Mouse (Mus musculus) forebrain, embryonic 11.5 days (tissue): ENCODE measurements around the gene Bag6. TPM values are rescaled to one million over a fixed set of nuclear protein-coding genes. Genes with fewer than 3 reads are reported as not detected.

Experiments used
- ATAC-seq: fragments of 200-750 bp; cut with Nextera tagmentation; replicated peaks from 2 replicates; pipeline ENCODE4 v1.8.0; 2017; ENCODE audit warnings: moderate TSS enrichment; ENCODE audit not compliant: low FRiP score
- DNase-seq: peaks from one replicate; pipeline ENCODE4 v3.0.0-alpha.2; 2017; ENCODE audit warnings: low spot score
- H3K27ac ChIP-seq: fragments of 300-500 bp; sonication (generic); 2 replicates; pipeline ENCODE4 v1.5.1; 2014; ENCODE audit warnings: low read depth, low read length
- H3K27me3 ChIP-seq: fragments of 300-500 bp; sonication (generic); 2 replicates; pipeline ENCODE4 v1.6.1; 2014; ENCODE audit warnings: mild to moderate bottlenecking, low read length, mixed read lengths; ENCODE audit not compliant: control insufficient read depth, insufficient read depth
- H3K36me3 ChIP-seq: fragments of 300-500 bp; sonication (generic); 2 replicates; pipeline ENCODE4 v1.6.1; 2014; ENCODE audit warnings: mild to moderate bottlenecking, low read length, moderate library complexity, mixed read lengths; ENCODE audit not compliant: control insufficient read depth, insufficient read depth
- H3K4me1 ChIP-seq: fragments of 300-500 bp; sonication (generic); replicated peaks from 2 replicates; pipeline ENCODE4 v1.6.1; 2014; ENCODE audit warnings: low read length, mixed read lengths; ENCODE audit not compliant: control insufficient read depth, insufficient read depth
- H3K4me2 ChIP-seq: fragments of 300-500 bp; sonication (generic); 2 replicates; pipeline ENCODE4 v1.6.1; 2014; ENCODE audit warnings: low read depth, mild to moderate bottlenecking, low read length, moderate library complexity, mixed read lengths; ENCODE audit not compliant: severe bottlenecking
- H3K4me3 ChIP-seq: fragments of 300-500 bp; sonication (generic); 2 replicates; pipeline ENCODE4 v1.5.1; 2014; ENCODE audit warnings: low read depth, low read length
- H3K9ac ChIP-seq: fragments of 300-500 bp; sonication (generic); 2 replicates; pipeline ENCODE4 v1.6.1; 2014; ENCODE audit warnings: low read length
- H3K9me3 ChIP-seq: fragments of 300-500 bp; sonication (generic); 2 replicates; pipeline ENCODE4 v1.6.1; 2016; ENCODE audit warnings: low read length, mixed read lengths; ENCODE audit not compliant: control insufficient read depth
- WGBS: fragments of 180-500 bp; shearing (Covaris S2); extraction: QIAGEN DNeasy Blood & Tissue Kit; methylation state at CpG from one replicate; pipeline ENCODE4 v1.1.7; 2014; 5-methylcytosine and 5-hydroxymethylcytosine counted together
- polyA plus RNA-seq: library from polyadenylated mRNA; unstranded; fragments of >200 nt; fragmentation: Nextera tagmentation; extraction: Ambion mirVana; gene quantifications from 2 replicates; pipeline ENCODE4 v1.2.1, GENCODE M21; 2014

Bag6 gene
- polyA plus RNA-seq, 1 experiment from 2014 or later: 96.6 TPM

DNA sequence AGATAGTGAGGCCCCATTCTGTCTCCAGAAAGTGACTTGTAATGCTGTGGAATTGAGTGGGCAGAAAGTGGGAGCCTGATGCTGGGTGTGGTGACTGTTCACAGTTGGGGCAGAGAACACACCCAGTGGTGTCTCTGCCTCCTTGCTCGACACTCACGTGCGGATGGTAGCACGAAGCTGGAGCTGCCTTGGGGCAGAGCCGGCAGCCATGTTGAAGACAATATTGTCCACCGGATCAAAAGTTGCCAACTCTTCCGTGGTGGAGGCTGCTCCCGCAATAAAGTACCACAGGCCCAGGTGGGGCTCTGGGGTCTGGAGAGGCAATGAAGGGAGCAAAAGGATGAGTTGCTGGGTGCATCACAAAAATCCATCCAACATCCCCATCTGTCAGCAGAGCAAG is 3.9 kb upstream of the Bag6 start:
- Histone ChIP-seq H3K4me2 (no peak overlapping the region), H3K9me3 (no peaks in the 10 kb centered on the region), H3K36me3 (no peaks in the 10 kb centered on the region), H3K27ac (no peak overlapping the region), H3K4me1 (peaks cover 7% of the 10 kb centered on the region; the same call in 1 of the 2 replicates), H3K27me3 (no peaks in the 10 kb centered on the region), H3K4me3 (no peak overlapping the region), H3K9ac (no peak overlapping the region)
- WGBS: 90% methylated on average over 8 of the region's 8 CpGs
- ATAC-seq (no peak), DNase-seq (no peak)

DNA sequence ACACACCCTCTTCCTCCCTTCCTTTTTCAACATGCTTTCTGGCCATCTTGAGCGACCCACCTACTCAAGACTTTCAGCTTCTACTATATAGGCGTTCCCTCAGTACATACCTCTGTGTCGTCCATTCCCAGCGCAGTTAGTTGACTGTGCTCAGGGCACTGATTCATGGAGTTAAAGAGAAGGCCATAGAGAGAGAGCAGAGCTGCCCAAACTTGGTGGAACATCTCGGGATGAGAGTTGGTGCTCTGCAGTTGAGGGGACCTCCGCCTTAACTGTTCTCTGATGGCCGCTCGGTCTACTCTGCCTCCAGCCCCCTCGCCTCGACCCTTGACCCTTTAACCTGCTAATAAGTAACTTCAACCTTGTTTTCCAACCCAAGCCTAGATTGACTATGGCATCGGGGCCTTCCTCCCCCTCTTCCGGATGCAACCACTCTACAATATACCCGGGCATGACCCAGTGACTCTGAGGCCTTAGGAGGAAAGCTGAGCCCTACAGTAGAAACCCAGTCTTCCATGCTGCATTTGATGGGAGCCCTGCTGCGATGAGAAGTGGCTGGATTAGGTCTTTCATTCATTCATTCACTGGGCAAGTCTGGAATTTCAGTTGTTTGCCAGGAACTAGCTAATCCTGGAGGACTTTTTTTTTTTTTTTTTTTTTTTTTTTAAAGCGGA is 3.3 kb upstream of the Bag6 start, which contains the start of gene Apom:
Gene Apom (minus strand): TSS at position 551 of the 674 bp plus-strand sequence.
- ATAC-seq (no peak), DNase-seq (no peak)
- H3K4me2 ChIP-seq: no peak within 1 kb of the TSS
- no peaks in the 10 kb centered on the region for H3K9me3 ChIP-seq
- H3K4me1 ChIP-seq: peaks cover 7% of the 10 kb centered on the region
- H3K4me3 ChIP-seq: no peak within 1 kb of the TSS
- no peaks in the 10 kb centered on the region for H3K36me3 ChIP-seq
- H3K27ac ChIP-seq: no peak within 1 kb of the TSS
- no peaks in the 10 kb centered on the region for H3K27me3 ChIP-seq
- 83% methylated on average over 15 of the region's 15 CpGs for WGBS
- no peak within 1 kb of the TSS for H3K9ac ChIP-seq

DNA sequence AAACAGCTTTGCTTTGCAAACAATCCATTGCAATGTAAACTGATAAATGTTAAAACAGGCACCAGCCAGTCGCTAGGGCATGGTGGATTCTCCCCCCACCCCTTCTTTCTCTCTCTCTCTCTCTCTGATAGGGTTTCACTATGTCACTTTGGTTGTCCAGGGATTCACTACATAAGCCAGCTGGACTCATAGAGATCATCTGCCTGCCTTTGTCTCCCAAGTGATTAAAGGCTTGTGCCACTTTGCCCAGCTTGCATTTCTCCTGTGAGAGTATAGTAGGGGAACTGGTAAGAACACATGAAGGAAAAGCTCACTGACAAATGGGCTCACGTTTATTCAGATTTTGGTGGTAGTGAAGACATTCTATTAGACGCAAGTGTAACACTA is 2.8 kb upstream of the Bag6 start:
- Histone ChIP-seq H3K36me3 (no peaks in the 10 kb centered on the region), H3K27ac (no peak overlapping the region), H3K9me3 (no peaks in the 10 kb centered on the region), H3K4me3 (no peak overlapping the region), H3K4me2 (no peak overlapping the region), H3K4me1 (peaks cover 3% of the 10 kb centered on the region), H3K27me3 (no peaks in the 10 kb centered on the region), H3K9ac (no peak overlapping the region)
- ATAC-seq (no peak), DNase-seq (no peak)
- WGBS: 79% methylated on average over 3 of the region's 3 CpGs

DNA sequence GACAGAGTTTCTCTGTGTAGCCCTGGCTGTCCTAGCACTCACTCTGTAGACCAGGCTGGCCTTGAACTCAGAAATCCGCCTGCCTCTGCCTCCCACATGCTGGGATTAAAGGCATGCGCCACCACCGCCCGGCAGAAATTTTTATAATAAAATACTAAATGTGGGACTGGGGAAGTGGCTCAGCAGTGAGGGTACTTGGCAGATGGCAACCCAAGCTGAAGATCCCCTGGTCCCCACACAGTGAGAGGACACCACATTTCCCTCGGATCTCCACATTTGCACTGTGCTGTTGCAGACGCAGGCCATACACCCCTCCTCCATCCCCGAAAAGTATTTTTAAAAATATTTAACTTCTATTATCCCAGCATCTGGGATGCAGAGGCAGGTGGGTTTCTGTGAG is 1.5 kb upstream of the Bag6 start:
- Histone ChIP-seq H3K4me2 (no peak overlapping the region), H3K9me3 (no peaks in the 10 kb centered on the region), H3K9ac (no peak overlapping the region), H3K27ac (no peak overlapping the region), H3K36me3 (0 out of 2 replicates have a peak, but pooled peaks cover 1% of the 10 kb centered on the region), H3K4me1 (peaks cover 3% of the 10 kb centered on the region), H3K4me3 (no peak overlapping the region), H3K27me3 (no peaks in the 10 kb centered on the region)
- WGBS: 96% methylated on average over 7 of the region's 7 CpGs
- DNase-seq (no peak), ATAC-seq (no peak)

DNA sequence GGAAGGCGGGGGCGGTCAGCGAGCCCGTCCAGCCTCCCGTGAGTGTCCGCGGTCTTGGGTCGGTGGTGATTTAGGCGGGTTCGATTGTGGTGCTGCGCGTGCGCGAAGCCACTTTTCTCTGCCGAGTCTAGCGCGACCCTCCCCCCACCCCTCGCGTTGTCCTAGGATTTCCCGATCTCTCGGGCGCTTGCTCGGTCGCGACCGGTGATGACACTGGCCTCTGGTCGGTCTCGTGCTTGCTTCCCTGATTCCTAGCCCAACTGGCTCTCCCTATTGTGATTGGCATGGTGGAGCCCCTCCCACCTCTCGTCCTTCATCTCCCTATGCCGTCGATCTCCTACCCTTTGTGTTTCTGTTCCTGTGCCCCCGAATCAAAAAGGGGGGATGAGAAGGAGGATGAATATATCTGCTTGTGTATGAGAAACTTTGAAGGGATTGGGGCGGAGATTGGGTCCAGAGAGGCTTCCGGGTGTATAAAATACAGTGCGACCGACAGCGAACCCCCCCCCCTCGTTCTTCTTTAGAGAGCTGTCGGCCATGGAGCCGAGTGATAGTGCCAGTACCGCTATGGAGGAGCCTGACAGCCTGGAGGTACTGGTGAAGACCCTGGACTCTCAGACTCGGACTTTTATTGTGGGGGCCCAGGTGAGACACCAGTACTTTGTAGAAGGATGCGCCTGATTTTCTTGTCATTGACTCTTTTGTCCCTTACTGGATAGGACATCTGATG is 778 bp downstream of the Bag6 start:
- peaks cover 3% of the 10 kb centered on the region for H3K4me1 ChIP-seq
- peak overlapping the region; percentile 92 for H3K27ac ChIP-seq
- H3K4me3 ChIP-seq: peak overlapping the region; percentile 82
- no peak for DNase-seq
- H3K4me2 ChIP-seq: peak overlapping the region; percentile 71
- no peaks in the 10 kb centered on the region for H3K27me3 ChIP-seq
- peak; percentile 66 for ATAC-seq
- H3K36me3 ChIP-seq: peaks cover 11% of the 10 kb centered on the region; the same call in 1 of the 2 replicates
- H3K9me3 ChIP-seq: no peaks in the 10 kb centered on the region
- peak overlapping the region; percentile 77 for H3K9ac ChIP-seq
- 1% methylated on average over 42 of the region's 43 CpGs for whole genome bisulfite sequencing

DNA sequence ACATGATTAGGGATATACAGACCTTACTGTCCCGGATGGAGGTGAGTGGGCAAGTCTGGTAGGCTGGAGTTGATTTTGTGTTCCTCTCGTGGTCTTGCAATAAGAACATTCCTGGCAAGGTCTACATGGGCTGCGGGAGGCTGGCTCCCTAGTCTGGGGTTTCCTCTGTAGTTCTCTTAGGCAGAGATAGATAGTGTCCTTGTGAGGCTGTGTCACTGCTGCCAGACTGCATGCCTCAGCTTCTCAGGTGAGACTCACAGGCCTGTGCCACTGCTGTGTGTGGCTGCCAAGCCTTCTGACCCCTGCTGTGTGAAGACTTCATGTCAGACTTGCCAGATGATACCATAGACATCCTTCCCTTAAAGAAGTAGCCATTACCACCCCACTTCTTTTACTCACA is 4.3 kb downstream of the Bag6 start:
- ATAC-seq (no peak), DNase-seq (no peak)
- Histone ChIP-seq H3K27me3 (no peaks in the 10 kb centered on the region), H3K9ac (no peak overlapping the region), H3K4me1 (peaks cover 3% of the 10 kb centered on the region), H3K4me2 (no peak overlapping the region), H3K27ac (no peak overlapping the region), H3K36me3 (peaks cover 37% of the 10 kb centered on the region), H3K4me3 (no peak overlapping the region), H3K9me3 (no peaks in the 10 kb centered on the region)
- 98% methylated on average over 3 of the region's 3 CpGs for WGBS

DNA sequence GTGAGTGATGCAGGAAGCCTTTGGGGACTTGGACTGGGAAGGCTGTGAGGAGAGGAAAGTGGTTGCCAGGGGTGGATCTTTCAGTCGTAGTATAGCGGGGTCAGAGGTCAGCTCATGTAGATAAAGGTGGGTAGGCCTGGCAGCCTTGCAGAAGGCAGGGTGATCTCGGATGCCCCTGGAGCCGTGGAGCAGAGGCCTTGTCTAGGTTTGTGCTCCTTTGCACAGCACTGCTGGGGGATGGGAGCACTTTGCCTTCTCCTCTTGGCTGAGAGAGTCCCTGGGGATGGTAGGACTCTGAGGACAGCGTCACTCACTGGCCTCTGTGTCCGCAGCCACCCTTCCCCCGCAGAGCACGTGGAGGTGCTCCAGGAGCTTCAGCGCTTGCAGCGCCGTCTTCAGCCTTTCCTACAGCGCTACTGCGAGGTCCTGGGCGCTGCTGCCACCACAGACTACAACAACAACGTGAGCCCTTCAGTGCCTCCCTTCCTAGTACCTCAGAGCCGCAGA is 5.6 kb downstream of the Bag6 start:
- 84% methylated on average over 16 of the region's 16 CpGs for WGBS
- ATAC-seq (no peak), DNase-seq (peak; percentile 55)
- Histone ChIP-seq H3K4me3 (no peak overlapping the region), H3K36me3 (peaks cover 50% of the 10 kb centered on the region), H3K27me3 (no peaks in the 10 kb centered on the region), H3K9ac (no peak overlapping the region), H3K4me2 (no peak overlapping the region), H3K9me3 (no peaks in the 10 kb centered on the region), H3K4me1 (peaks cover 3% of the 10 kb centered on the region), H3K27ac (no peak overlapping the region)

DNA sequence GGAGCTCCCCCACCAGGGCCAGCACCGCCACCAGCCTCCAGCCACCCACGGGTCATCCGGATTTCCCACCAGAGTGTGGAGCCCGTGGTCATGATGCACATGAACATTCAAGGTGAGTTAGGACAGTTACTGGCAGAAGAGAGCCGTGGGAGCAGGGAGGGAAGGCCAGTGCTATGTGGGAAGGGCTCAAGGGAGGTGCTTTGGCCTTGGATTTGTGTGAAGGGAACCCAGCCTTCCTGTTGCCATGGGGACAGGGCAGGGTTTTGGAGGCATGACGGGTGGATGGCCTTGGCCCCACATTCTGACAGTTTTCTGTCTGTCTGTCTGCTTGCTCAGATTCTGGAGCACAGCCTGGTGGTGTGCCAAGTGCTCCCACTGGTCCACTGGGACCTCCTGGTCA is 7.0 kb downstream of the Bag6 start:
- 89% methylated on average over 6 of the region's 6 CpGs for WGBS
- H3K4me3 ChIP-seq: no peak overlapping the region
- H3K4me1 ChIP-seq: no peaks in the 10 kb centered on the region; the same call in 1 of the 2 replicates
- H3K9ac ChIP-seq: no peak overlapping the region
- ATAC-seq: no peak
- H3K27me3 ChIP-seq: no peaks in the 10 kb centered on the region
- DNase-seq: no peak
- H3K36me3 ChIP-seq: peaks cover 55% of the 10 kb centered on the region
- H3K4me2 ChIP-seq: no peak overlapping the region
- no peak overlapping the region for H3K27ac ChIP-seq
- no peaks in the 10 kb centered on the region for H3K9me3 ChIP-seq
